Mouse (Mus musculus): ENCODE measurements around the gene Ddrgk1. TPM values are rescaled to one million over a fixed set of nuclear protein-coding genes. Genes with fewer than 3 reads are reported as not detected.

Ddrgk1 gene
- total and polyA plus RNA-seq, 3 experiments: 51.7 to 93.1 (median 77.9) TPM

GRCm38 (mm10) chr2:130635847-130636246 is 28.6 kb downstream of the Ddrgk1 start:
- in situ Hi-C loops (cut with MboI; ENCODE audit: low pct_ligation_motif_present, low pct_unique_long_range_greater_than_20kb, low sequenced_read_pairs): no loop called here
- no peak for DNase-seq (ENCODE audit: extremely low read depth)
- no peak overlapping the region for H3K4me3 ChIP-seq (replicated peaks in 1 of 3; ENCODE audit: low read depth in 2 of 3, low read length in 2 of 3, poor library complexity in 1 of 3)
- H3K4me1 ChIP-seq (ENCODE audit: control insufficient read depth in 1 of 2, insufficient read depth in 2 of 2): peaks cover 13 to 27% of the 10 kb centered on the region in 2 experiments
- no peak overlapping the region for H3K4me2 ChIP-seq (ENCODE audit: insufficient read depth, low read depth, poor library complexity, severe bottlenecking)
- no peaks in the 10 kb centered on the region for H3K9me3 ChIP-seq (replicated peaks; ENCODE audit: low read length)
- peaks cover 3 to 33% of the 10 kb centered on the region in 2 experiments for H3K36me3 ChIP-seq (replicated peaks in 1 of 2; ENCODE audit: control insufficient read depth in 1 of 2, insufficient read depth in 1 of 2, low read length in 1 of 2)
- H3K9ac ChIP-seq (ENCODE audit: insufficient read depth, low read depth): no peak overlapping the region
- dilution Hi-C loops (cut with MboI; ENCODE audit: extremely low pct_ligation_motif_present, extremely low pct_unique_long_range_greater_than_20kb, low sequenced_read_pairs): no loop called here
- H3K27me3 ChIP-seq (replicated peaks): no peaks in the 10 kb centered on the region
- no peaks in the 10 kb centered on the region for H3K79me2 ChIP-seq (replicated peaks; ENCODE audit: control insufficient read depth, extremely low read depth, insufficient read depth, poor library complexity, severe bottlenecking)
- H3K27ac ChIP-seq (ENCODE audit: insufficient read depth, low read depth): no peak overlapping the region
- TF ChIP-seq CTCF (conservative IDR thresholded peaks at IDR 0.05 in 1 of 2, IDR thresholded peaks at IDR 0.05 in 1 of 2; ENCODE audit: low read depth in 2 of 2, low read length in 2 of 2) (no peak), CHD2 (IDR thresholded peaks at IDR 0.05; ENCODE audit: low read length) (no peak), MAFK (IDR thresholded peaks at IDR 0.05; ENCODE audit: insufficient replicate concordance, low read length) (no peak), E2F4 (IDR thresholded peaks at IDR 0.05; ENCODE audit: insufficient replicate concordance, low read depth, low read length) (no peak)

DNA sequence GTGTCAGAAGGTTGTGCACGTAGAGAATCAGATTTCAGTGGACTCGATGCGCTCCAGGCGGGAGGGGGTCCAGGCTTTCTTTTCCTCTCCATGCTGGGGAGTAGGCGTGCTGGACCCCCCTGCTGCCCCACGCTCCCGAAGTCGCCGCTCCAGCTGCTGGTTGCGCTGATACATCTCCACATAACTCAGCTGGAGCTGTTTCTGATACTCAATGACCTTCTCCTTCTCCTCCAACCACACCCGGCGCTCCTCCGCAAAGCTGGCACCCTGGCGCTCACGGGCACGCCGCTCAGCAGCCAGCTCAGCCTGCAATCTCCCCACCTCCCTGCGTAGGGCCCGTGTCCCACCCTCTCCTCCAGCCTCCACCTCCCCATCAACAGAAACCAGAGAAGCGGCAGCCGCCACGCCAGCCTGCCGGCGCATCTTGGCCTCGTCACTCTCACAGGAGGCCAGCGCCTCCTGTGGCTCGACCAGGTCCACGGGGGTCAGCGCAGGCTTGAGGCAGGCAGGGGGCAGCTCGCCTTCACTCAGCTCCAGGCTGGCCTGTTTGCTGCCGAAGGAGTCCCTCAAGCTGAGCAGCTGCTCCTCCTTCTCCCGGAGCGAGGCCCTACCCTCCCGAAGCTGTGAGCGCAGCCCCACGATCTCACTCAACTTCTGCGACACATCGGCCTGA is 29.6 kb downstream of the Ddrgk1 start:
- TF ChIP-seq TBP (conservative IDR thresholded peaks at IDR 0.05; ENCODE audit: low read depth, low read length): no peak
- no peak for TF ChIP-seq ELF1 (IDR thresholded peaks at IDR 0.05; ENCODE audit: low read depth, low read length)
- TF ChIP-seq NRF1 (IDR thresholded peaks at IDR 0.05; ENCODE audit: low read depth, low read length): no peak
- no peak for TF ChIP-seq SMC3 (IDR thresholded peaks at IDR 0.05; ENCODE audit: low read depth, low read length)
- TF ChIP-seq IRF4 (IDR thresholded peaks at IDR 0.05; ENCODE audit: low read depth, low read length): no peak
- TF ChIP-seq KAT2A (IDR thresholded peaks at IDR 0.05; ENCODE audit: insufficient replicate concordance, low read length): no peak
- TF ChIP-seq MEF2A (IDR thresholded peaks at IDR 0.05; ENCODE audit: borderline replicate concordance, low read depth, low read length): no peak
- no peak for TF ChIP-seq BHLHE40 (IDR thresholded peaks at IDR 0.05; ENCODE audit: low read depth, low read length)
- TF ChIP-seq POLR2A (IDR thresholded peaks at IDR 0.05; ENCODE audit: low read depth, low read length): no peak
- no peak for TF ChIP-seq JUN (IDR thresholded peaks at IDR 0.05; ENCODE audit: insufficient read depth, low read depth, low read length)
- no peak for TF ChIP-seq EP300 (IDR thresholded peaks at IDR 0.05; ENCODE audit: low read length)
- no peak for TF ChIP-seq RCOR1 (conservative IDR thresholded peaks at IDR 0.05; ENCODE audit: low read depth, low read length)
- no peak for TF ChIP-seq USF1 (IDR thresholded peaks at IDR 0.05; ENCODE audit: low read depth, low read length)
- TF ChIP-seq GABPA (IDR thresholded peaks at IDR 0.05; ENCODE audit: insufficient replicate concordance, low read depth, low read length): no peak
- TF ChIP-seq CHD1 (IDR thresholded peaks at IDR 0.05; ENCODE audit: low read depth, low read length): no peak
- TF ChIP-seq NELFE (IDR thresholded peaks at IDR 0.05; ENCODE audit: low read depth, low read length): no peak
- DNase-seq (ENCODE audit: extremely low read depth): no peak
- H3K36me3 ChIP-seq (replicated peaks in 1 of 2; ENCODE audit: control insufficient read depth in 1 of 2, insufficient read depth in 1 of 2, low read length in 1 of 2): peaks cover 3 to 33% of the 10 kb centered on the region in 2 experiments
- no peaks in the 10 kb centered on the region for H3K9me3 ChIP-seq (replicated peaks; ENCODE audit: low read length)
- H3K9ac ChIP-seq (ENCODE audit: insufficient read depth, low read depth): no peak overlapping the region
- in situ Hi-C loops (cut with MboI; ENCODE audit: low pct_ligation_motif_present, low pct_unique_long_range_greater_than_20kb, low sequenced_read_pairs): no loop called here
- dilution Hi-C loops (cut with MboI; ENCODE audit: extremely low pct_ligation_motif_present, extremely low pct_unique_long_range_greater_than_20kb, low sequenced_read_pairs): no loop called here
- no peak overlapping the region for H3K4me2 ChIP-seq (ENCODE audit: insufficient read depth, low read depth, poor library complexity, severe bottlenecking)
- H3K27ac ChIP-seq (ENCODE audit: insufficient read depth, low read depth): no peak overlapping the region
- H3K79me2 ChIP-seq (replicated peaks; ENCODE audit: control insufficient read depth, extremely low read depth, insufficient read depth, poor library complexity, severe bottlenecking): peaks cover under 1% of the 10 kb centered on the region; the same call in 1 of the 2 replicates
- no peaks in the 10 kb centered on the region for H3K27me3 ChIP-seq (replicated peaks)
- H3K4me3 ChIP-seq (replicated peaks in 1 of 3; ENCODE audit: low read depth in 2 of 3, low read length in 2 of 3, poor library complexity in 1 of 3): no peak overlapping the region
- H3K4me1 ChIP-seq (ENCODE audit: control insufficient read depth in 1 of 2, insufficient read depth in 2 of 2): peaks cover 16 to 30% of the 10 kb centered on the region in 2 experiments
